Mouse (Mus musculus): Measurements from ENCODE around the gene Ifna6. TPM values are rescaled to one million over a fixed set of nuclear protein-coding genes. Genes with fewer than 3 reads are reported as not detected.

Gene Ifna6
- not detected for polyA plus RNA-seq (2017; shearing (Covaris generic))

DNA sequence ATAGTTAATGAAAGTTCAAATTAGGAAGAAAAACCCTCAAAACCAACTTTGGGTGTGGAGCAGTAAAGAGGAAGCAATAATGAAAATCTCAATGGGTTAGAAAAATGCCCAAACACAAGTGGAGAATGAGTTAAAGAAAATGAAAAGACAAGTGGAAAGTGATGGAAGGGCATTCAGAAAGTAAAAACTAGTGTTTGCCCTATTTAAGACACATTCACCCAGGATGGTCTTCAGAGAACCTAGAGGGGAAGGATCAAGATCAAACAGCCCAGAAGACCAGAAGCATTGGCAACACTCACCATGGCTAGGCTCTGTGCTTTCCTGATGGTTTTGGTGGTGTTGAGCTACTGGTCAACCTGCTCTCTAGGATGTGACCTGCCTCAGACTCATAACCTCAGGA lies at the start of gene Ifna6:
Gene Ifna6 (plus strand): TSS at position 301 of the 400 bp plus-strand sequence.

DNA sequence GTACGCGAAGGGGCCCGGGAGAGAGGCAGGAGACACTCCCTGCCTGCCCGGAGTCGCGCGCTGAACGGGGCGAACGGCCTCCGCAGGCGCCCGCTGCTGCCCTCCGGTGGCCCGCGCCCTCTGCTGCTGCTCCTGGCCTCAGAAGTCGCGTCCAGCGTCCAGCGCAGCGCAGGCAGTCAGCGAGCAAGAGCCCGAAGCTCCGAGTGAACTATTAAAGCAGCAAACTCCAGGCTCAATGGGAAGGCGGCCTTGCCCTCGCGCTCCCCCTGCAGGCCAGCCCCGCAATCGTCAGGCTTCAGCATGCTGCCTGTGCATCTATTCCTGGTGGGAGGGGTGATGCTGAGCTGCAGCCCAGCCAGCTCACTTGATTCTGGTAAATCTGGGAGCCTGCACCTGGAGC lies 47.7 kb upstream of the Ifna6 start, which contains the start of gene Gm13272:
Gene Gm13272 (plus strand): TSS at position 301 of the 400 bp plus-strand sequence.

DNA sequence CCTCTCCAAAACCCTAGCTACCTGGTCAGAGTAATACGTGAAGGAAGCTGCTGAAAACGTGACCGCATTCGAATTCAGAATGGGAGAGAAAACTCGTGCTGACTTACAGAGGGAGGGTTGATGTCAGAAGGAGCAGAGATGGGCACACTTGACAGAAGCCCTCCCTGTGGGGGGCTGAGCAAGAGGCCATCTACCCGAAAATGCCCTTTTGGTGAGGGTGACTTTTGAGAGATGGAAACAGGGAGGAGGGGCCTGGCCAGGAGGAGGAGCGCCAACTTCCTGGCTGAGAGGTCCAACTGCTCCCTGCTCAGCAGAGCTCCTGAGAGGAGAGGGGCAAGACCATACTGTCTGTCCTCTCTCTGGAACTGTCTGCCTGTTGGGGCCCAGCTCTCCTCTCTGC lies 45.4 kb upstream of the Ifna6 start, which contains the start of gene Ifnz:
Gene Ifnz (plus strand): TSS at position 301 of the 400 bp plus-strand sequence.

DNA sequence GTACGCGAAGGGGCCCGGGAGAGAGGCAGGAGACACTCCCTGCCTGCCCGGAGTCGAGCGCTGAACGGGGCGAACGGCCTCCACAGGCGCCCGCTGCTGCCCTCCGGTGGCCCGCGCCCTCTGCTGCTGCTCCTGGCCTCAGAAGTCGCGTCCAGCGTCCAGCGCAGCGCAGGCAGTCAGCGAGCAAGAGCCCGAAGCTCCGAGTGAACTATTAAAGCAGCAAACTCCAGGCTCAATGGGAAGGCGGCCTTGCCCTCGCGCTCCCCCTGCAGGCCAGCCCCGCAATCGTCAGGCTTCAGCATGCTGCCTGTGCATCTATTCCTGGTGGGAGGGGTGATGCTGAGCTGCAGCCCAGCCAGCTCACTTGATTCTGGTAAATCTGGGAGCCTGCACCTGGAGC lies 41.8 kb upstream of the Ifna6 start, which contains the start of gene Gm13276:
Gene Gm13276 (plus strand): TSS at position 301 of the 400 bp plus-strand sequence.

DNA sequence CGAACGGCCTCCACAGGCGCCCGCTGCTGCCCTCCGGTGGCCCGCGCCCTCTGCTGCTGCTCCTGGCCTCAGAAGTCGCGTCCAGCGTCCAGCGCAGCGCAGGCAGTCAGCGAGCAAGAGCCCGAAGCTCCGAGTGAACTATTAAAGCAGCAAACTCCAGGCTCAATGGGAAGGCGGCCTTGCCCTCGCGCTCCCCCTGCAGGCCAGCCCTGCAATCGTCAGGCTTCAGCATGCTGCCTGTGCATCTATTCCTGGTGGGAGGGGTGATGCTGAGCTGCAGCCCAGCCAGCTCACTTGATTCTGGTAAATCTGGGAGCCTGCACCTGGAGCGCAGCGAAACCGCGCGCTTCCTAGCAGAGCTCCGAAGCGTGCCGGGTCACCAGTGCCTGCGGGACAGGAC lies 38.8 kb upstream of the Ifna6 start, which contains the start of gene Gm13277:
Gene Gm13277 (plus strand): TSS at position 231 of the 400 bp plus-strand sequence.

DNA sequence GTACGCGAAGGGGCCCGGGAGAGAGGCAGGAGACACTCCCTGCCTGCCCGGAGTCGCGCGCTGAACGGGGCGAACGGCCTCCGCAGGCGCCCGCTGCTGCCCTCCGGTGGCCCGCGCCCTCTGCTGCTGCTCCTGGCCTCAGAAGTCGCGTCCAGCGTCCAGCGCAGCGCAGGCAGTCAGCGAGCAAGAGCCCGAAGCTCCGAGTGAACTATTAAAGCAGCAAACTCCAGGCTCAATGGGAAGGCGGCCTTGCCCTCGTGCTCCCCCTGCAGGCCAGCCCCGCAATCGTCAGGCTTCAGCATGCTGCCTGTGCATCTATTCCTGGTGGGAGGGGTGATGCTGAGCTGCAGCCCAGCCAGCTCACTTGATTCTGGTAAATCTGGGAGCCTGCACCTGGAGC lies 36.0 kb upstream of the Ifna6 start, which contains the start of gene Gm13278:
Gene Gm13278 (plus strand): TSS at position 301 of the 400 bp plus-strand sequence.

DNA sequence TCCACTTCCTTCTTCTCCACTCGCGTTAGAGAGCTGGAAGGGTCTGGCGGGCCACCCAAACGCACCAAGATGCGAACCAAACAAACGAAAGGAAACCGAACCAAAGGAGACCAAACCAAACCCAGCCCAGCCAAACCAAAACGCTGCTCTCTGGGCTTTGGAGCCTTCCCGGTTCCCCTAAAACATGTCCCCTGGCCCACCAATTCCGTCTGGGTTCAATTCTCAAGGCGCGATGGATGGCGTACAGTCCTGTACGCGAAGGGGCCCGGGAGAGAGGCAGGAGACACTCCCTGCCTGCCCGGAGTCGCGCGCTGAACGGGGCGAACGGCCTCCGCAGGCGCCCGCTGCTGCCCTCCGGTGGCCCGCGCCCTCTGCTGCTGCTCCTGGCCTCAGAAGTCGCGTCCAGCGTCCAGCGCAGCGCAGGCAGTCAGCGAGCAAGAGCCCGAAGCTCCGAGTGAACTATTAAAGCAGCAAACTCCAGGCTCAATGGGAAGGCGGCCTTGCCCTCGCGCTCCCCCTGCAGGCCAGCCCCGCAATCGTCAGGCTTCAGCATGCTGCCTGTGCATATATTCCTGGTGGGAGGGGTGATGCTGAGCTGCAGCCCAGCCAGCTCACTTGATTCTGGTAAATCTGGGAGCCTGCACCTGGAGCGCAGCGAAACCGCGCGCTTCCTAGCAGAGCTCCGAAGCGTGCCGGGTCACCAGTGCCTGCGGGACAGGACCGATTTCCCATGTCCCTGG lies 33.1 kb upstream of the Ifna6 start, which contains the start of gene Gm13275:
Gene Gm13275 (plus strand): TSS at position 552 of the 740 bp plus-strand sequence.

DNA sequence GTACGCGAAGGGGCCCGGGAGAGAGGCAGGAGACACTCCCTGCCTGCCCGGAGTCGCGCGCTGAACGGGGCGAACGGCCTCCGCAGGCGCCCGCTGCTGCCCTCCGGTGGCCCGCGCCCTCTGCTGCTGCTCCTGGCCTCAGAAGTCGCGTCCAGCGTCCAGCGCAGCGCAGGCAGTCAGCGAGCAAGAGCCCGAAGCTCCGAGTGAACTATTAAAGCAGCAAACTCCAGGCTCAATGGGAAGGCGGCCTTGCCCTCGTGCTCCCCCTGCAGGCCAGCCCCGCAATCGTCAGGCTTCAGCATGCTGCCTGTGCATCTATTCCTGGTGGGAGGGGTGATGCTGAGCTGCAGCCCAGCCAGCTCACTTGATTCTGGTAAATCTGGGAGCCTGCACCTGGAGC lies 30.1 kb upstream of the Ifna6 start, which contains the start of gene Gm13279:
Gene Gm13279 (plus strand): TSS at position 301 of the 400 bp plus-strand sequence.

DNA sequence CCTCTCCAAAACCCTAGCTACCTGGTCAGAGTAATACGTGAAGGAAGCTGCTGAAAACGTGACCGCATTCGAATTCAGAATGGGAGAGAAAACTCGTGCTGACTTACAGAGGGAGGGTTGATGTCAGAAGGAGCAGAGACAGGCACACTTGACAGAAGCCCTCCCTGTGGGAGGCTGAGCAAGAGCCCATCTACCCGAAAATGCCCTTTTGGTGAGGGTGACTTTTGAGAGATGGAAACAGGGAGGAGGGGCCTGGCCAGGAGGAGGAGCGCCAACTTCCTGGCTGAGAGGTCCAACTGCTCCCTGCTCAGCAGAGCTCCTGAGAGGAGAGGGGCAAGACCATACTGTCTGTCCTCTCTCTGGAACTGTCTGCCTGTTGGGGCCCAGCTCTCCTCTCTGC lies 27.9 kb upstream of the Ifna6 start, which contains the start of gene Gm13285:
Gene Gm13285 (plus strand): TSS at position 301 of the 400 bp plus-strand sequence.

DNA sequence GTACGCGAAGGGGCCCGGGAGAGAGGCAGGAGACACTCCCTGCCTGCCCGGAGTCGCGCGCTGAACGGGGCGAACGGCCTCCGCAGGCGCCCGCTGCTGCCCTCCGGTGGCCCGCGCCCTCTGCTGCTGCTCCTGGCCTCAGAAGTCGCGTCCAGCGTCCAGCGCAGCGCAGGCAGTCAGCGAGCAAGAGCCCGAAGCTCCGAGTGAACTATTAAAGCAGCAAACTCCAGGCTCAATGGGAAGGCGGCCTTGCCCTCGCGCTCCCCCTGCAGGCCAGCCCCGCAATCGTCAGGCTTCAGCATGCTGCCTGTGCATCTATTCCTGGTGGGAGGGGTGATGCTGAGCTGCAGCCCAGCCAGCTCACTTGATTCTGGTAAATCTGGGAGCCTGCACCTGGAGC lies 24.3 kb upstream of the Ifna6 start, which contains the start of gene Gm13287:
Gene Gm13287 (plus strand): TSS at position 301 of the 400 bp plus-strand sequence.

DNA sequence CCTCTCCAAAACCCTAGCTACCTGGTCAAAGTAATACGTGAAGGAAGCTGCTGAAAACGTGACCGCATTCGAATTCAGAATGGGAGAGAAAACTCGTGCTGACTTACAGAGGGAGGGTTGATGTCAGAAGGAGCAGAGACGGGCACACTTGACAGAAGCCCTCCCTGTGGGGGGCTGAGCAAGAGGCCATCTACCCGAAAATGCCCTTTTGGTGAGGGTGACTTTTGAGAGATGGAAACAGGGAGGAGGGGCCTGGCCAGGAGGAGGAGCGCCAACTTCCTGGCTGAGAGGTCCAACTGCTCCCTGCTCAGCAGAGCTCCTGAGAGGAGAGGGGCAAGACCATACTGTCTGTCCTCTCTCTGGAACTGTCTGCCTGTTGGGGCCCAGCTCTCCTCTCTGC lies 22.0 kb upstream of the Ifna6 start, which contains the start of gene Gm13288:
Gene Gm13288 (plus strand): TSS at position 301 of the 400 bp plus-strand sequence.

DNA sequence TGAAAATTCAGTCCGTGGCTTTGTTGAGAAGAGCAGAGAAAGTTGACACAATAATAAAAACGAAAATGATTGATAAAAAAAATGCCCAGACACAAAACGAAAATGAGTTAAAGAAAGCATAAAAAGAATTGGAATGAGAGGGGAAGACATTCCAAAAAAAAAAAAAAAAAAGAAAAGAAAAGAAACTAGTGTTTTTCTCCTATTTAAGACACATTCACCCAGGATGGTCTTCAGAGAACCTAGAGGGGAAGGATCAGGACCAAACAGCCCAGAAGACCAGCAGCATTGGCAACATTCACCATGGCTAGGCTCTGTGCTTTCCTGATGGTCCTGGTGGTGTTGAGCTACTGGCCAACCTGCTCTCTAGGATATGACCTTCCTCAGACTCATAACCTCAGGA lies 11.3 kb upstream of the Ifna6 start, which contains the start of gene Ifna7:
Gene Ifna7 (plus strand): TSS at position 301 of the 400 bp plus-strand sequence.

DNA sequence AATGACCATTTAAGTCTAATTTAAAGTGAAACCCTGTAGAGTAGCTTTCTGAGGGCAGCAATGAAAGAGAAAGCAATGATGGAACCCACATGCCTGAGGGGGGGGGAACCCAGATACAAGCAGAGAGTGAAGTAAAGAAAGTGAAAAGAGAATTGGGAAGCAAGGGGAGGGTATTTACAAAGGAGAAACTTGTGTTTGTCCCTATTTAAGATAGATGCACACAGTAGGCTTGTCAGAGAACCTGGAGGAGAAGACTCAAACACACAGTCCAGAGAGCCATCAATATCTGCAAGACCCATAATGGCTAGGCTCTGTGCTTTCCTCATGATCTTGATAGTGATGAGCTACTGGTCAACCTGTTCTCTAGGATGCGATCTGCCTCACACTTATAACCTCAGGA lies 7.6 kb upstream of the Ifna6 start, which contains the start of gene Ifna11:
Gene Ifna11 (plus strand): TSS at position 301 of the 400 bp plus-strand sequence.

DNA sequence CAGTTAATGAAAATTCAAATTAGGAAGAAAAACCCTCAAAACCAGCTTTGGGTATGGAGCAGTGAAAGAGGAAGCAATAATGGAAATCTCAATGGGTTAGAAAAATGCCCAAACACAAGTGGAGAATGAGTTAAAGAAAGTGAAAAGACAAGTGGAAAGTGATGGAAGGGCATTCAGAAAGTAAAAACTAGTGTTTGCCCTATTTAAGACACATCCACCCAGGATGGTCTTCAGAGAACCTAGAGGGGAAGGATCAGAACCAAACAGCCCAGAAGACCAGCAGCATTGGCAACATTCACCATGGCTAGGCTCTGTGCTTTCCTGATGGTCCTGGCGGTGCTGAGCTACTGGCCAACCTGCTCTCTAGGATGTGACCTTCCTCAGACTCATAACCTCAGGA lies 8.0 kb downstream of the Ifna6 start, which contains the start of gene Ifna5:
Gene Ifna5 (plus strand): TSS at position 301 of the 400 bp plus-strand sequence.

DNA sequence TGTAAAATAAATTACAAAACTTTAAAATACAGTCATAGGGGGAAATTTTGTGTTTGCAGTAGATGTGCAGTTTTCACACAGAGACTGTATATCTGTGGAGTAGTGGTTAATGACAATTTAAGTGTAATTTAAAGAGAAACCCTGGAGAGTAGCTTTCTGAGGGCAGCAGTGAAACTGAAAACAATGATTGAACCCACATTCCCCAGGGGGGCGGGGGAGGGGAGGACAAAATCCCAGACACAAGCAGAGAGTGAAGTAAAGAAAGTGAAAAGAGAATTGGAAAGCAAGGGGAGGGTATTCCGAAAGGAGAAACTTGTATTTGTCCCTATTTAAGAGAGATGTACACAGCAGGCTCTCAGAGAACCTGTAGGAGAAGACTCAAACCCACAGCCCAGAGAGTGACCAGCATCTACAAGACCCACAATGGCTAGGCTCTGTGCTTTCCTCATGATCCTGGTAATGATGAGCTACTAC lies 14.3 kb downstream of the Ifna6 start, which contains the start of gene Ifna4:
Gene Ifna4 (plus strand): TSS at position 424 of the 474 bp plus-strand sequence.

DNA sequence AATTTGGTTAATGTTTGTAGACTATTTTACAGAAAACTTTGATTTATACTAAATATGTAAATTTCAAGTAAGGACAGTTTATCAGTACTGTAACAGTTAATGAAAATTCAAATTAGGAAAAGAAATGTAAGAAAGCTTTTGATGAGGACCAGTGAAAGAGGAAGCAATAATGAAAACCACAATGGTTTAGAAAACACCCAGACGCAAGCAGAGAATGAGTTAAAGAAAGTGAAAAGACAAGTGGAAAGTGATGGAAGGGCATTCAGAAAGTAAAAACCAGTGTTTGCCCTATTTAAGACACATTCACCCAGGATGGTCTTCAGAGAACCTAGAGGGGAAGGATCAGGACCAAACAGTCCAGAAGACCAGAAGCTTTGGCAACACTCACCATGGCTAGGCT lies 22.5 kb downstream of the Ifna6 start, which contains the start of gene Ifna1:
Gene Ifna1 (plus strand): TSS at position 390 of the 400 bp plus-strand sequence.

Other genes with a start within 250 kb of the Ifna6 start
- not detected for gene Ifna9, start 235.0 kb upstream of the Ifna6 start, polyA plus RNA-seq (2017; shearing (Covaris generic))
- gene Ifna12, start 224.0 kb upstream of the Ifna6 start, polyA plus RNA-seq (2017; shearing (Covaris generic)): not detected
- not detected for gene C87499, start 193.0 kb upstream of the Ifna6 start, polyA plus RNA-seq (2017; shearing (Covaris generic))
- not detected for gene Ifna13, start 183.0 kb upstream of the Ifna6 start, polyA plus RNA-seq (2017; shearing (Covaris generic))
- gene Ifna16, start 150.5 kb upstream of the Ifna6 start, polyA plus RNA-seq (2017; shearing (Covaris generic)): not detected
- gene Ifna2, start 143.5 kb upstream of the Ifna6 start, polyA plus RNA-seq (2017; shearing (Covaris generic)): not detected
- not detected for gene Ifnab, start 136.1 kb upstream of the Ifna6 start, polyA plus RNA-seq (2017; shearing (Covaris generic))
- gene Gm26566, start 105.6 kb upstream of the Ifna6 start, polyA plus RNA-seq (2017; shearing (Covaris generic)): 0.66 TPM
- gene Klhl9, start 105.0 kb upstream of the Ifna6 start, polyA plus RNA-seq (2017; shearing (Covaris generic)): 19.4 TPM
- not detected for gene Gm13271, start 72.5 kb upstream of the Ifna6 start, polyA plus RNA-seq (2017; shearing (Covaris generic))
- gene Gm13283, start 67.3 kb upstream of the Ifna6 start, polyA plus RNA-seq (2017; shearing (Covaris generic)): not detected
- gene Gm13290, start 53.6 kb upstream of the Ifna6 start, polyA plus RNA-seq (2017; shearing (Covaris generic)): not detected
- not detected for gene Gm13289, start 50.5 kb upstream of the Ifna6 start, polyA plus RNA-seq (2017; shearing (Covaris generic))
- gene Gm13272, start 47.6 kb upstream of the Ifna6 start, polyA plus RNA-seq (2017; shearing (Covaris generic)): not detected
- gene Ifnz, start 45.3 kb upstream of the Ifna6 start, polyA plus RNA-seq (2017; shearing (Covaris generic)): not detected
- gene Gm13276, start 41.7 kb upstream of the Ifna6 start, polyA plus RNA-seq (2017; shearing (Covaris generic)): not detected
- gene Gm13277, start 38.8 kb upstream of the Ifna6 start, polyA plus RNA-seq (2017; shearing (Covaris generic)): not detected
- gene Gm13278, start 35.9 kb upstream of the Ifna6 start, polyA plus RNA-seq (2017; shearing (Covaris generic)): not detected
- gene Gm13275, start 32.9 kb upstream of the Ifna6 start, polyA plus RNA-seq (2017; shearing (Covaris generic)): not detected
- not detected for gene Gm13279, start 30.0 kb upstream of the Ifna6 start, polyA plus RNA-seq (2017; shearing (Covaris generic))
- gene Gm13285, start 27.8 kb upstream of the Ifna6 start, polyA plus RNA-seq (2017; shearing (Covaris generic)): 0.65 TPM
- gene Gm13287, start 24.2 kb upstream of the Ifna6 start, polyA plus RNA-seq (2017; shearing (Covaris generic)): not detected
- gene Gm13288, start 21.9 kb upstream of the Ifna6 start, polyA plus RNA-seq (2017; shearing (Covaris generic)): 0.32 TPM
- gene Ifna7, start 11.2 kb upstream of the Ifna6 start, polyA plus RNA-seq (2017; shearing (Covaris generic)): not detected
- gene Ifna11, start 7.5 kb upstream of the Ifna6 start, polyA plus RNA-seq (2017; shearing (Covaris generic)): not detected
- not detected for gene Ifna5, start 8.1 kb downstream of the Ifna6 start, polyA plus RNA-seq (2017; shearing (Covaris generic))
- gene Ifna4, start 14.4 kb downstream of the Ifna6 start, polyA plus RNA-seq (2017; shearing (Covaris generic)): not detected
- not detected for gene Ifna1, start 22.7 kb downstream of the Ifna6 start, polyA plus RNA-seq (2017; shearing (Covaris generic))
- gene Ifne, start 52.8 kb downstream of the Ifna6 start, polyA plus RNA-seq (2017; shearing (Covaris generic)): not detected

Data from effector memory CD4-positive, alpha-beta T cell, adult 5 months (primary cell).